Mouse (Mus musculus) midbrain, embryonic 11.5 days (tissue): ENCODE measurements around the gene Emilin2. TPM values are rescaled to one million over a fixed set of nuclear protein-coding genes. Genes with fewer than 3 reads are reported as not detected.

Experiments
- ATAC-seq: fragments of 200-750 bp; cut with Nextera tagmentation; 2 replicates; pipeline ENCODE4 v1.8.0; 2017; ENCODE audit warnings: moderate TSS enrichment, moderate library complexity; ENCODE audit not compliant: low FRiP score
- DNase-seq: peaks from one replicate; pipeline ENCODE4 v3.0.0; 2015; ENCODE audit warnings: low spot score; ENCODE audit errors: missing footprints
- H3K27ac ChIP-seq: fragments of 300-500 bp; sonication (generic); 2 replicates; pipeline ENCODE4 v1.5.1; 2014; ENCODE audit warnings: low read depth, low read length
- H3K27me3 ChIP-seq: fragments of 300-500 bp; sonication (generic); 2 replicates; pipeline ENCODE4 v1.6.1; 2014; ENCODE audit warnings: mild to moderate bottlenecking, low read length, moderate library complexity, mixed read lengths; ENCODE audit not compliant: control insufficient read depth, insufficient read depth
- H3K36me3 ChIP-seq: fragments of 300-500 bp; sonication (generic); 2 replicates; pipeline ENCODE4 v1.6.1; 2014; ENCODE audit warnings: mild to moderate bottlenecking, low read length, moderate library complexity, mixed read lengths; ENCODE audit not compliant: control insufficient read depth, insufficient read depth
- H3K4me1 ChIP-seq: fragments of 300-500 bp; sonication (generic); 2 replicates; pipeline ENCODE4 v1.6.1; 2014; ENCODE audit warnings: low read length; ENCODE audit not compliant: control insufficient read depth, insufficient read depth
- H3K4me2 ChIP-seq: fragments of 300-500 bp; sonication (generic); 2 replicates; pipeline ENCODE4 v1.6.1; 2014; ENCODE audit warnings: mild to moderate bottlenecking, moderate library complexity
- H3K4me3 ChIP-seq: fragments of 300-500 bp; sonication (generic); 2 replicates; pipeline ENCODE4 v1.5.1; 2014; ENCODE audit warnings: low read depth, low read length
- H3K9ac ChIP-seq: fragments of 300-500 bp; sonication (generic); 2 replicates; pipeline ENCODE4 v1.6.1; 2014; ENCODE audit warnings: low read length
- H3K9me3 ChIP-seq: fragments of 300-500 bp; sonication (generic); 2 replicates; pipeline ENCODE4 v1.6.1; 2016; ENCODE audit warnings: low read length; ENCODE audit not compliant: control insufficient read depth
- WGBS: fragments of 180-500 bp; shearing (Covaris S2); extraction: QIAGEN DNeasy Blood & Tissue Kit; methylation state at CpG from one replicate; pipeline ENCODE4 v1.1.7; 2014; 5-methylcytosine and 5-hydroxymethylcytosine counted together
- polyA plus RNA-seq: library from polyadenylated mRNA; unstranded; fragments of >200 nt; fragmentation: Nextera tagmentation; extraction: Ambion mirVana; gene quantifications from 2 replicates; pipeline ENCODE4 v1.2.1, GENCODE M21; 2014

The Emilin2 gene
- polyA plus RNA-seq, 1 experiment from 2014 or later: 11.8 TPM

- Histone ChIP-seq H3K9me3 (no peaks in the 10 kb centered on the region), H3K9ac (no peak overlapping the region), H3K36me3 (no peaks in the 10 kb centered on the region), H3K4me1 (peaks cover 16% of the 10 kb centered on the region), H3K27me3 (no peaks in the 10 kb centered on the region), H3K4me2 (no peak overlapping the region), H3K27ac (no peak overlapping the region), H3K4me3 (no peak overlapping the region)
- ATAC-seq (no peak), DNase-seq (no peak)
- WGBS: 89% methylated on average over 4 of the region's 4 CpGs
These were observed 5.1 kb downstream of the Emilin2 start for GRCm38 (mm10) chr17:71306716-71307115.

GRCm38 (mm10) chr17:71306091-71306490 is 5.7 kb downstream of the Emilin2 start:
- DNase-seq: no peak
- no peak overlapping the region for H3K27ac ChIP-seq
- H3K9me3 ChIP-seq: no peaks in the 10 kb centered on the region
- no peak overlapping the region for H3K9ac ChIP-seq
- H3K4me3 ChIP-seq: no peak overlapping the region
- no peak for ATAC-seq
- no peaks in the 10 kb centered on the region for H3K36me3 ChIP-seq
- H3K4me2 ChIP-seq: no peak overlapping the region
- peaks cover 14% of the 10 kb centered on the region for H3K4me1 ChIP-seq
- H3K27me3 ChIP-seq: no peaks in the 10 kb centered on the region
- 82% methylated on average over 6 of the region's 6 CpGs for WGBS

GRCm38 (mm10) chr17:71303444-71303843 is 8.3 kb downstream of the Emilin2 start:
- Histone ChIP-seq H3K4me2 (no peak overlapping the region), H3K4me1 (no peaks in the 10 kb centered on the region), H3K9ac (no peak overlapping the region), H3K27me3 (no peaks in the 10 kb centered on the region), H3K9me3 (no peaks in the 10 kb centered on the region), H3K4me3 (no peak overlapping the region), H3K36me3 (no peaks in the 10 kb centered on the region), H3K27ac (no peak overlapping the region)
- WGBS: 81% methylated on average over 6 of the region's 6 CpGs
- no peak for DNase-seq
- ATAC-seq: no peak

GRCm38 (mm10) chr17:71301413-71301812 is 10.4 kb downstream of the Emilin2 start:
- ATAC-seq (no peak), DNase-seq (no peak)
- WGBS: 74% methylated on average over 5 of the region's 5 CpGs
- Histone ChIP-seq H3K9ac (no peak overlapping the region), H3K4me1 (no peaks in the 10 kb centered on the region), H3K4me3 (no peak overlapping the region), H3K4me2 (no peak overlapping the region), H3K36me3 (no peaks in the 10 kb centered on the region), H3K27me3 (no peaks in the 10 kb centered on the region), H3K27ac (no peak overlapping the region), H3K9me3 (no peaks in the 10 kb centered on the region)

GRCm38 (mm10) chr17:71300338-71300737 is 11.4 kb downstream of the Emilin2 start:
- H3K4me3 ChIP-seq: no peak overlapping the region
- no peak overlapping the region for H3K4me2 ChIP-seq
- no peak for DNase-seq
- no peak overlapping the region for H3K9ac ChIP-seq
- no peaks in the 10 kb centered on the region for H3K36me3 ChIP-seq
- WGBS: 93% methylated on average over 2 of the region's 2 CpGs
- H3K4me1 ChIP-seq: no peaks in the 10 kb centered on the region
- H3K27ac ChIP-seq: no peak overlapping the region
- ATAC-seq: no peak
- H3K9me3 ChIP-seq: no peaks in the 10 kb centered on the region
- H3K27me3 ChIP-seq: no peaks in the 10 kb centered on the region

GRCm38 (mm10) chr17:71299879-71300278 is 11.9 kb downstream of the Emilin2 start:
- DNase-seq: no peak
- H3K27me3 ChIP-seq: no peaks in the 10 kb centered on the region
- H3K9ac ChIP-seq: no peak overlapping the region
- H3K9me3 ChIP-seq: no peaks in the 10 kb centered on the region
- no peak overlapping the region for H3K27ac ChIP-seq
- H3K4me3 ChIP-seq: no peak overlapping the region
- H3K4me2 ChIP-seq: no peak overlapping the region
- WGBS: 96% methylated on average over 4 of the region's 4 CpGs
- no peaks in the 10 kb centered on the region for H3K36me3 ChIP-seq
- ATAC-seq: no peak
- H3K4me1 ChIP-seq: no peaks in the 10 kb centered on the region

- no peak overlapping the region for H3K27ac ChIP-seq
- no peaks in the 10 kb centered on the region for H3K36me3 ChIP-seq
- no peak for DNase-seq
- no peak overlapping the region for H3K9ac ChIP-seq
- H3K4me1 ChIP-seq: no peaks in the 10 kb centered on the region
- no peak for ATAC-seq
- no peaks in the 10 kb centered on the region for H3K27me3 ChIP-seq
- WGBS: 90% methylated on average over 3 of the region's 3 CpGs
- no peak overlapping the region for H3K4me2 ChIP-seq
- no peaks in the 10 kb centered on the region for H3K9me3 ChIP-seq
- no peak overlapping the region for H3K4me3 ChIP-seq
These were observed 17.2 kb downstream of the Emilin2 start for GRCm38 (mm10) chr17:71294570-71294969.

- WGBS: 82% methylated on average over 4 of the region's 4 CpGs
- Histone ChIP-seq H3K9ac (no peak overlapping the region), H3K9me3 (no peaks in the 10 kb centered on the region), H3K36me3 (no peaks in the 10 kb centered on the region), H3K4me3 (no peak overlapping the region), H3K27me3 (no peaks in the 10 kb centered on the region), H3K4me1 (no peaks in the 10 kb centered on the region), H3K4me2 (no peak overlapping the region), H3K27ac (no peak overlapping the region)
- no peak for ATAC-seq
- DNase-seq: no peak
These were observed 18.9 kb downstream of the Emilin2 start for GRCm38 (mm10) chr17:71292897-71293296.

- DNase-seq: no peak
- WGBS: 96% methylated on average over 6 of the region's 6 CpGs
- no peak overlapping the region for H3K9ac ChIP-seq
- H3K4me2 ChIP-seq: no peak overlapping the region
- no peak overlapping the region for H3K4me3 ChIP-seq
- no peaks in the 10 kb centered on the region for H3K4me1 ChIP-seq
- H3K9me3 ChIP-seq: no peaks in the 10 kb centered on the region
- no peaks in the 10 kb centered on the region for H3K36me3 ChIP-seq
- H3K27me3 ChIP-seq: no peaks in the 10 kb centered on the region
- ATAC-seq: no peak
- no peak overlapping the region for H3K27ac ChIP-seq
These were observed 19.8 kb downstream of the Emilin2 start for GRCm38 (mm10) chr17:71291897-71292420.
